Comparison of ENCODE assay signal across 12 mouse cellular contexts in genomic region chr2:28014778-28015177, GRCm38 (mm10).
"Had no signal": no experiment of that assay in that cellular context is flagged by ENCODE, and none has a peak within 500 bp of the region (broad histone marks: within the 10 kb centered on the region; RNA-seq: fewer than 3 reads in every experiment).

No protein-coding gene starts in this region.

- H3K4me2 ChIP-seq: intestine, embryonic 15.5 days; limb, embryonic 12.5 days; midbrain, embryonic 12.5 days had no signal

- H3K4me3 ChIP-seq: intestine, embryonic 15.5 days; limb, embryonic 12.5 days; megakaryocyte, embryonic 14.5 days; midbrain, embryonic 12.5 days had no signal

- DNase-seq: kidney, adult 18-20 months; kidney, postnatal 10 days; kidney, postnatal 4 days; layer of hippocampus, postnatal 36 days; lung, adult 18-20 months; lung, postnatal 4 days; right cerebral cortex, postnatal 14 days; thymus, postnatal 4 days had no signal

- H3K36me3 ChIP-seq: midbrain, embryonic 12.5 days had no signal

- H3K27ac ChIP-seq: intestine, embryonic 15.5 days; limb, embryonic 12.5 days; midbrain, embryonic 12.5 days had no signal

- H3K9me3 ChIP-seq: intestine, embryonic 15.5 days; limb, embryonic 12.5 days; megakaryocyte, embryonic 14.5 days; midbrain, embryonic 12.5 days had no signal

- ATAC-seq: intestine, embryonic 15.5 days had no signal

- H3K9ac ChIP-seq: intestine, embryonic 15.5 days; limb, embryonic 12.5 days; midbrain, embryonic 12.5 days had no signal

- H3K27me3 ChIP-seq: intestine, embryonic 15.5 days; limb, embryonic 12.5 days; midbrain, embryonic 12.5 days had no signal

- H3K4me1 ChIP-seq: intestine, embryonic 15.5 days; limb, embryonic 12.5 days; megakaryocyte, embryonic 14.5 days; midbrain, embryonic 12.5 days had no signal
